Mouse (Mus musculus): ENCODE results near the gene Csnk2a2.

Gene Csnk2a2

DNA sequence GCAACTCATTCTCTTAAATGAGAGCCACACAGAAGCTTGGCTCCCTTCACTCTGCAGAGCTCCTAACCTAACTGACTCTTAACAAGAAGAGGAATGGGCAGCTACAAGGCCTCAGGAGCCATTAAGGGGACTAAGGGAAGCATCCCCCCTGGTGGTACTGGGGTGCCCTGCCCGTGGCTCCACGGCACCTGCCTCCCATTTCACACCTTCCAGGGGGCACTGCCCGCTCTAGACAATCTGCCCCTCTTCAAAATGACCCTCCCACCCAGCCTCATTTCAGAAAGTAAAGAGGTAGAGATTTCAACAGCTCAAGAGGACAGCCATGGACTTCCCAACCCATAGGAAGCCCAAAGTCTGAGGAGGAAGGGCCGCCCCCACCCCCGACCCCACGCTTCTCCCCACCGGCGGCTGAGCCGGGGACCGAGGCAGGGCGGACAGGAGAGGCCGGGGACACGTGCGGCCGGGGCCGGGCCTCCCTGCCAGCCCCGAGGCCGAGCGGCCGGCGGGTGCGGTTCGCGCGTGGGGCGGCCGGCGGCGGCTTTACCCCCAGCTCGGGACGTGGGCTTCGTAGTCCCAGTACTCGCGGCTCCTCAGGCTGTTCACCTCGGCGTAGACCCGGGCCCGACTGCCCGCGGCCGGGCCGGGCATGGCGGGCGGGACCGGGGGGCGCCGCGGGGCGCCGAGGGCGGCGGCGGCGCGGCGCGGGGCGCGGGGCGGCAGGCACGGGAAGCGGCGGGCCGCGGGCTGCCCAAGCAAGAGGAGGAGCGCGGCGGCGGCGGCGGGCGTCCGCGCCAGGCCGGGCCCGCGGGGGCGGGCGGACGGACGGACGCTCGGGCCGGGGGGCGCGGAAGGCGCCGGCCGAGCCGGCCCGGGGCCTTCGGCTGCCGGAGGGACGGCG, 1.8 kb downstream of the Csnk2a2 start:
- in situ Hi-C loops (cut with MboI, MseI): no loop called here

DNA sequence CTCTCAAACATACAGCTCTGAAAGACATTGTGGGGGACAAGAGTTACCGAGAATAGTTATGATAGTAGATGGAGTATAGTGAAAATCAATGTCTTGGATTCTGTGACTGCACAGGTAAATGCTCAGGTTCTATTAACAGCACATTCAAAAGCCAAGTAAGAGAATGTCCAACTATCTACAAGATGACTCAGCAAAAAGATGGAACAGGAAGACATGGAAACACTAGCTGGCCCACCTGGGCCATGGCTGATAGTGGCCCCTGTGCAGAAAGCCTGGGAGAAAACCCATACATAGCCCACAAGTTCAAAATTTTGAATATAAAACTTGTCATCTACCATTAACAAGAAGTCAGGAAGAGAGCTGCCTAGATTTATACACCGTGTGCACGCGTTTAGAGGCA, 19.8 kb downstream of the Csnk2a2 start:
- in situ Hi-C loops (cut with MboI, MseI): no loop called here

DNA sequence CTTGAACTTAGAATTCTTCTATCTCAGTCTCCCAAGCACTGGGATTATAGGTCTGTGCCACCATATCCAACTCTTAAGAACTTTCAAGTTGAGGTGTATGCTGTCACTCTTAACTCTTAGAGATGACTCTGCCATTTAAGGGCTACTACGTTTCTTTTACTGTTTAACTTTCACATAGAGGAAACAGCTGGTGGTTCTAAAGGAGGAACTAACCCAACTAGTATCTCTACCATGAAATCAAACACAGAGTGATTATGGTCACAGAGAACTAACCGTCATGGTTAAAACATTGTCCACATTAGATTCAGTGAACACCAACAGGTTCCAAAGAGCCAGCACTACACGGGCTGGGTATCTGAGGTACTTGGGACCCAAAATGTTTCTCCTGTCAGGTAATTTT, 20.8 kb downstream of the Csnk2a2 start:
- in situ Hi-C loops (cut with MboI, MseI): no loop called here

DNA sequence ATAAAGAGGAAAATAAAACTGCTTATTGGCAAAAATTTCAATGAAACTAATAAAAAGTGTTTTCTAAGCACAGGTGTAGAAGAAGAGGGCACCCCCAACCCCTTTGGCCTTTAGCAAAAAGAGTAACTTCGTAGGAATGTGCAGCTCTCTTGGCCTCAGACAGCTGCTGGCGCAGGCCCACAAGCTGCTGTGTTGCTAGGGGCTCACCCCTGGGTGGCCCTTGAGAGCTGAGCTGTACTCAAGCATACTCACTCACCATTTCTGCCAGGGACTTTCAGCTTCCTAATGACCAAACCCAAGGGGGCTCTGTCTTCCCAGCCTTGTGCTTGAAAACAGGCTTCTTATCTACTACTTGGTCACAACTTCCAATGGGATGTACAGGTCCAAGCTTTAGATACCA, 23.3 kb downstream of the Csnk2a2 start:
- in situ Hi-C loops (cut with MboI, MseI): no loop called here

DNA sequence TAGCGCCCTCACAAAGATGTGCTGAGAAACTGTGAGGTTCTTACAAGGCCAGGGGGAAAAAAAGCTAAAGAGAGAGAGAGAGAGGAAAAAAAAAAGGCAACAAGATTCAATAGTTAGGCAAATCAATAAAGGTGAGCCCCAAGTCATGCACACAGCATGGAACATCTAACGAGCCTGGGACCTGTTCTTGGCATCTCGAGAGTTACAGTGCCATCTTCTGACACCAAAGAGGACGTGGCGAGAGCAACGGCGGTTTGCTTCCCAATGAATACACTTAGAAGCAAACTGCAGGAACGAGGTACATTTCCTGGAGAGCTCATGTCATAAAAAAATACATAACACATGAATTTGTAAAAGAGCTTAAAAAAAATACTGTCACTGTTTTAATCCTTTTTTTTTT, 37.3 kb downstream of the Csnk2a2 start:
- in situ Hi-C loops (cut with MboI, MseI): loop anchor here (10.0 kb wide), 1 partner anchor 282 kb away; no protein-coding TSS in a partner anchor

DNA sequence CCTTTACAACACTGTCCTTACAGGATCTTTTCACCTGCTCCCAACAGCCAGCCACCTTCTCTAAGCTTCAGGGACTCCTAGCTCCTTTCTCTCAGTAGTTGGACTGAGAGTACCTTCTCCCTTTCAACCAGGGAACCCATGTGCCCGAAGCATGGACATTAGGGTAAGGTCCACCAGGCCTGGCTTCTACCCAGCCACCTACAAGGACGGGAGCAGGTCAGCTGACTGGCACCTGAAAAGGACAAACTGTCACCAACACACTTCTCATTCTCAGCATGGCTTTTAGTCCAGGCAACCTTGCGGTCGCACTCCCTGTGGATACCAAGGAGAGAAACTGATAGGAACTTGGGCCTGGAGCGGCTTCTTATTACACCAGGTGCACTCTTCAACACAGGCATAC, 39.6 kb downstream of the Csnk2a2 start:
- in situ Hi-C loops (cut with MboI, MseI): loop anchor here (10.0 kb wide), 1 partner anchor 285 kb away; no protein-coding TSS in a partner anchor

DNA sequence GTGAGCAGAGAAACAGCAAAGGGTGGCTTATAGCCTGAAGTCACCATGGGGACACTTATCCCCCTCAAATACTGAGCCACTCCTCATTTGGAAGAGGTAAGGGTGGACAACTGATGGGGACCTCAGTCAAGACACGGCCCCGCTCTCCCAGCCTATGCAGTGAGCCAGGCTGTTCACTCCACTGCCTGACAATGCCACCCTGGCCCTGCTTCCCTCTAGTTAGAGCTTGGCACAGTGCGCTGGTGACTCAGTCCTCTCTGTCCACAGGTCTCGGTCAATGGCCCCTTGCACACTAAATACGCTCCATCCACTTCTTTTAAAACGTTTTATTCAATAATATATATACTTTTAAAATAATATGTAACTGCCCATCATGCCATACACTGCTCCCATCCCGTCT, 42.2 kb downstream of the Csnk2a2 start:
- in situ Hi-C loops (cut with MboI, MseI): no loop called here

DNA sequence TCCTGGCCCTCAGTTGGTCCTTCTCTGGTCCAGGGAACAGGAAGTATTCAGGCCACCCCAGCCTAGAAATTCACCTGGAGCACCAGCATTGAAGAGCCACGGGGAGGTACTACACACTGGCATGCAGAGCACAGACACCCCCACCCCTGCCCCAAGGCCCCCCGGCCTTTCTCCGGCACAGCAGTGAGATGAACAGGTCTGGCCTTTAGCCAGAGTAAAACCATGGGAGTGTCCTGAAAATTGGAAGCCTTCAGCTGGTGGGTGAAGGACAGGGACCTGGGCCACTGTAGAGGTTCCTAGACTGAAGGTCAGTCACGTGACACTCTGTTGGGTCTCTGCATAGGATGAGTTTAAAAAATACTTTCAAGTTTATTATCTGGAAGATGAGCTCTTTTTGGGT, 44.8 kb downstream of the Csnk2a2 start:
- in situ Hi-C loops (cut with MboI, MseI): no loop called here

DNA sequence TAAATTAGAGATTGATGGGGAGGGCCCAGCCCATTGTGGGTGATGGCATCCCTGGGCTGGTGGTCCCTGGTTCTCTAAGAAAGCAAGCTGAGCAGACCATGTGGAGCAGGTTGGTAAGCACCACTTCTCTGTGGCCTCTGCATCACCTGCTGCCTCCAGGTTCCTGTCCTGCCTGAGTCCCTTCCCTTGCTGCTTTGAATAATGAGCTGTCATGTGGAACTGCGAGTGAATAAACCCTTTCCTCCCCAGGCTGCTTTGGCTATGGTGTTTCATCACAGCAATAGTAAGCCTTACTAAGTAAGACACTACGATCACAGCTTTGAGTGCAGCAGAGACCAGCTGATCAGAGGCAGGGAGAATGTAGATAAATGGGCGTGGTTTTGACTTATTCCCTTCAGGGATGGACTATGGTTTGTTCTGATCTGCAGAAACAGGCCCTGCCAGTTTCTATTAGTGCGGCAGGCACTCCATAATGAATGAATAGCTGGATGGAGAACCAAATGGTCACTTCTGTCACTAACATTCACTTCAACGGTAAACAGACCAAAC, 48.3 kb downstream of the Csnk2a2 start:
- in situ Hi-C loops (cut with MboI, MseI): no loop called here

DNA sequence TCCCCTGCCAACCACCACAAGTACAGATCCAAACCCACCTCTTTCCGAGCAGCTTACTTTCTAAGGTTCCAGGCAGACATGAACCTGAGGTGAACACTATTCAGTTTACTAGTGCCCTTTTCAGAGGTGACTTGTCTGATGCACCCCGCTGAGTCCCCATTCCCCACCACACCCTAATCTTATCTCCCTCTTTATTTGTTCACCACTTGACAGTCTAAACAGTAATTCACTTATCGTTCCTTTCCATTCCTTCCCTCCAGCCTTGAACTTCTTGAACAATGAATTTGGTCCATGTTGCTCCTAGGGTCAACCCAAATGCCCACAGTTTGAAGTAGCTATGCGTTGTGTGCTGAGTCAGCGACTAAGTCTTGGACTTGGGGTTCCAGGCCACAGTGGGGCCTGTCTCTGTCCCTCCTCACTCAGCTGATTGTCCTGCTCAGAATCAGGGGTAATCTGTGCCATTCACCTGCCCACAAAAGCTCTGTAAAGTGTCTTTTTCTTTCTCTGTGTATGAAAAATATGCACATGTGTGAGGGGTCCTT, 49.6 kb downstream of the Csnk2a2 start:
- in situ Hi-C loops (cut with MboI, MseI): no loop called here

DNA sequence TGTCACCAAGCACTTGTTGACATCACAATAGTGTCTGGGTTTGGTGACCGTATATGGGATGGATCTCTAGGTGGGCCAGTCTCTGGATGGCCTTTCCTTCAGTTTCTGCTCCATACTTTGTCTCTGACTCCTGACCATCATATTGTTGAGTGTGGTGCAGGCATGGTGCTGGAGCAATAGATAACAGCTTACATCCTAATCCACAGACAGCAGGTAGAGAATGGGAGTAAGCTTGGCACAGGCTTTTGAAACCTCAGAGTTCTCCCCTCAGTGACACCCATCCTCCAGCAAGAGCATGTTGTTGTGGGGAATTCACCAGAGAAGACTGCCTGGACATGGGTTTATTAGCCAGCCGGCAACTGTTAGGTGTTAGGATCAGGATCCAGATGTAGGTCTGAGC, 50.4 kb downstream of the Csnk2a2 start:
- in situ Hi-C loops (cut with MboI, MseI): no loop called here

DNA sequence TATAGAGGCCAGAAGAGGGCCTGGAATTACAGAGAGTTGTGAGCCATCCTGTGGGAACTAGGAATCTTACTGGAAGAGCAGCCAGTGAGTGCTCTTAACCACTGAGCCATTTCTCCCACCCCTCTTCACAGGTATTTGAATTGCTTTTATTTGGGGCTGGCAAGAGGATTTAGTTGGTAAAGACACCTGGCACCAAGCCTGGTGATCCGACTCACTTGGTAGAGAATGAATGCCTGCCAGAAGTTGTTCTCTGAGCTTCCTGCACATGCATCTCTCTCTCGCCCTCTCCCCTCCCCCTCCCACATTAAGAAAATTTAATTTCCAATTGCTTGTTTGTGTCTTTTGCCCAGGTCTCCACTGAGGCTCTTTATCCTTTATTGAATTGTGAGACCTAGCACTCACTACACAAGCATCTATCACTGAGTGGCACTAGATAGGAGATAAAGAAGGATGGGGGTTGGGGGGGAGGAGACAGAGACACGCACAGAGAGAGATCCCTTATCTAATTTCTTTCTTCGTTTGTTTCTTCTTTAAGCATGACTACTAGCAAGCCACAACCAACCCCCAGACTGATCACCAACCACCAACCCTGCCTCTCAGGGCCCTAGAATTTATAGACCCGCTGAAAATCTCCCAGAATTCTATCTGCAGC, 52.4 kb downstream of the Csnk2a2 start:
- in situ Hi-C loops (cut with MboI, MseI): no loop called here

DNA sequence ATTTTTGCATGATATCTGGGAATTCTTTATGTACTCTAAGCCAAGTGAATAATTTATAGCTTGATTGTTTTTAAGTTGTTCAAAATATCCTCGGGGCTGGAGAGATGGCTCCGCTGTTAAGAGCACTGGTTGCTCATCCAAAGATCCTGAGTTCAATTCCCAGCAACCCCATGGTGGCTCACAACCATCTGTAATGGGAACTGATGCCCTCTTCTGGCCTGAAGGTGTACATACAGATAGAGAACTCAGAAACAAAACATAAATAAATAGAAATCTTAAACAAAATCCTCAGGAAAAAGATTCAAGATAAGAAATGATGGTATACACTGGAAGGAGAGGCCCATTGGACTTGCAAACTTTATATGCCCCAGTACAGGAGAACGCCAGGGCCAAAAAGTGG, 53.9 kb downstream of the Csnk2a2 start:
- in situ Hi-C loops (cut with MboI, MseI): no loop called here

DNA sequence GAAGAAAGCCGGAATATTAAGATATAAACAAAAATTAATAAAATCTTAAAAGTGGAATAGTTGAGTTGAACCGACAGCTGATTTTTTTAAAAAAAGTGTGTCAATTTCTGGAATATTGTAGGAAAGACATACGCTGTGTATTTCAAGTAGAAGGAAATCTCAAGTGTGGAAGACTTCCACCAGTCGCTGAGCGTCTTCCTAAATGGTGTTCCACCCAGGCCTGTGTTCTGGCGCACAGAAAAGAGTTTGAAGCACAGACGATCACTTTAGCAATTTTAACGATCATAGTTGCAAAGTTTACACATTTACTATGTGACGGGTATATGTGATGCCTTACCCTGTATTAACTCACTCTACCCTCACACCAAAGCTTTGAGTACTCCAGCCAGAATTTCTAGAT, 54.4 kb downstream of the Csnk2a2 start:
- in situ Hi-C loops (cut with MboI, MseI): no loop called here

DNA sequence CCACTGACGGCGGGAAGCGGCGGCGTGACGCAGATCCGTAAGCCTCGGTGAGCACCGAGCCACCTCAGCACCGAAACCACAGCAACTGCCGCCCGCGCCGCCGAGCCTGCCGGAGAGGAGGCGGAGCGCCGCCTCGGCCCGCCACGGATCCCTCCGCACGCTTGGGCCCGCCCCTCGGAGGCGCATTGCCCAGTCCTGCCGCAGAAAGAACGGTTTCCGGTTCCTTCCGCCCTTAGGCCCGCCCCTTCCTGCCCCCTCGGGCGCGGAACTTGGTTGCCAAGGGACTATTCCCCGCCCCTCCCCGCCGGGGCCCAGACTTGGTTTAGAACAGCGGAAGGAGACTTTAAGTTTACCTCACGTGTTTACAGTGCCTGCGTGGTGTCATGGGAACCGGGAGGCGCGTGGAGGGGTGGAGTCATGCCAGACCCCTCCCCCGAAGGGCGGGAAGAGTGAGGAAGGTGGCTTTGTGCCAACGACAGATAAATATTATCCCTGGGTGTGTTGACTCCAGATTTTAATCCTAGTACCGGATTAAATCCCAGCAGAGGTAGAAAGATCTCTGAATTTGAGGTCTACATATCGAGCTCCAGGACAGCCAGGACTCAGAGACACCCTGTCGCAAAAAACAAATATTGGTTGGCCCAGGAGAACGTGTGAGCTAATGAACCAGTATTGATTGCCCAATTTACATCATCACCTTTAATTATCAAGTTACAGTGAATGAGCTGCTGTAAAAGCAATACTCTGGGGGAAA, 55.0 kb downstream of the Csnk2a2 start, which contains the start of gene Cfap20:
Gene Cfap20 (minus strand): TSS at position 184 of the 754 bp plus-strand sequence.
- in situ Hi-C loops (cut with MboI, MseI): loop anchor here (5.0 kb wide), 1 partner anchor 103 kb away; the partner anchor contains the start of genes Usb1 and Zfp319

DNA sequence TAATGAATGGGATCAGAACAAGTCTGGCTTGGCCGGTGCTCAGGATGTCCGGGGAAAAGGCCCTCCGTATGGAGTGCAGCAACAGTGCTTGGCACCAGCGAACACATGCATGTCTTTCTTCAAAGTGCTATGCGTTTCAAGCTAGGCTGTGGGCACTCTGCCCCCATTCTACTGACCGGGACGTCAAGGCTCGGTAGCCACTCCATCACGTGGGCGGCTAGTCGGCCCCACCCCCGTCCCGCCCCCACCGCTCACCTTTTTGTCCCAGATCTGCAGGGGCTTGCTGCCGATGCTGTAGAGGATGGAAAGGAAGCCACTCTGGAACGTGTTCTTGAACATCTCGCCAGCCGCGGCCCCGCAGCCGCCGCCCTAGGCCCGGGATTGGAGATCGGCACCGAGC, 55.6 kb downstream of the Csnk2a2 start:
- in situ Hi-C loops (cut with MboI, MseI): loop anchor here (5.0 kb wide), 1 partner anchor 102 kb away; the partner anchor contains the start of genes Usb1 and Zfp319

DNA sequence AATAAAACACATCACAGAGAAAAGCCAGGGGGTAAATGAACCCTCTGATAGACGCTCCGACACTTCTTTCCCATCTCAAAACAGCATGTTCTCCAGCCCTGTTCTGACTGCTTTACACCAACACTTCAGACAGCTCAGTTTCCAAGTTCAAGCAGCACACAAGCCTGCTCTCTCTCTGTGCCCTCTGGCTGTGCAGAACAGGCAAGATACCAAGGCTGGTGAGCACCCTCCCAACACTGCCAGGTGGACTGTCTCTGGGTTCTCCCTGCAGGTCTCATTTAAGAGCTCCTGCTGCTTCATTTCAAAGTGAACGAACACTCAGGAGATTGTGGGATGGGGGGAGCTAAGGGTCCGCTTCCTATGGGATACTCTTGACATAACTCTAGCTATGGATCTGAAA, 56.7 kb downstream of the Csnk2a2 start:
- in situ Hi-C loops (cut with MboI, MseI): loop anchor here (5.0 kb wide), 1 partner anchor 101 kb away; the partner anchor contains the start of genes Usb1 and Zfp319

DNA sequence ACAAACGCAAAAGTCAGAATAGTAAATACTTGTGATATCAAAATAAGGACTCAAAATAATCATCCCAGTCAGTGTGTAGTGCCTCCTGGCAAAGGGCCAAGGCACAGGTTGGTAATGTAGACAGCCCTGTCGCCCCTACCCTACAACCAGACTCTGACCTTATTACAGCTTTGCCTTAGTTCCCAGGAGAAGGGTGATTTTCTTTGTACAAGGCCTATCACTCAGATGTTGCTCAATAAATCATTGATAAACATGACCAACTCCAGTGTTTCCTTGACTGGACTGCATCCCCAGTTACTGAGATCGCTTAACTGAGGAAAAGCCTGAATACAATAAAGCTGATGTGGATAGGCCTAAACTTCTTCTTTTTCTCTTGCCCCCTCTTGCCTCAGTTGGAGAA, 57.4 kb downstream of the Csnk2a2 start:
- in situ Hi-C loops (cut with MboI, MseI): loop anchor here (5.0 kb wide), 1 partner anchor 100 kb away; the partner anchor contains the start of genes Usb1 and Zfp319

DNA sequence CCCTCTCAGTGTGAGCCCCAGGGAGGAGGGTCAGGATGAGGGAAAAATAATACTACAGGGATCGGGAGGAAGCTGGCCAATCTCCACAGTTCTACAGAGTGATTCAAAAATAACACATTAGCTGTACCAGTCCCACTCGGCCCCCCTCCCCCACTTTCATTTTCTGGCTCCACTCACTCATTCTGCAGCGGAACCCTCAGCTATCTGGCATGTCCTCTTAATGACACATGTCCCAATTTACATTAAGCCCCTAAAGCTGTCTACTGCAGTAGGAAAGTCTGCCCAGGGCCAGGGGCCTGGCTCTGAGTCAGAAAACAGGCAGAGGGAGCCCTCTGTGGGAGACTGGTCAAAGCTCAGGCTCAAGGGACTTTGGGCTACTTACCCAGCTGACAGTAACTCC, 59.9 kb downstream of the Csnk2a2 start:
- in situ Hi-C loops (cut with MboI, MseI): loop anchor here (5.0 kb wide), 1 partner anchor 98 kb away; the partner anchor contains the start of genes Usb1 and Zfp319

DNA sequence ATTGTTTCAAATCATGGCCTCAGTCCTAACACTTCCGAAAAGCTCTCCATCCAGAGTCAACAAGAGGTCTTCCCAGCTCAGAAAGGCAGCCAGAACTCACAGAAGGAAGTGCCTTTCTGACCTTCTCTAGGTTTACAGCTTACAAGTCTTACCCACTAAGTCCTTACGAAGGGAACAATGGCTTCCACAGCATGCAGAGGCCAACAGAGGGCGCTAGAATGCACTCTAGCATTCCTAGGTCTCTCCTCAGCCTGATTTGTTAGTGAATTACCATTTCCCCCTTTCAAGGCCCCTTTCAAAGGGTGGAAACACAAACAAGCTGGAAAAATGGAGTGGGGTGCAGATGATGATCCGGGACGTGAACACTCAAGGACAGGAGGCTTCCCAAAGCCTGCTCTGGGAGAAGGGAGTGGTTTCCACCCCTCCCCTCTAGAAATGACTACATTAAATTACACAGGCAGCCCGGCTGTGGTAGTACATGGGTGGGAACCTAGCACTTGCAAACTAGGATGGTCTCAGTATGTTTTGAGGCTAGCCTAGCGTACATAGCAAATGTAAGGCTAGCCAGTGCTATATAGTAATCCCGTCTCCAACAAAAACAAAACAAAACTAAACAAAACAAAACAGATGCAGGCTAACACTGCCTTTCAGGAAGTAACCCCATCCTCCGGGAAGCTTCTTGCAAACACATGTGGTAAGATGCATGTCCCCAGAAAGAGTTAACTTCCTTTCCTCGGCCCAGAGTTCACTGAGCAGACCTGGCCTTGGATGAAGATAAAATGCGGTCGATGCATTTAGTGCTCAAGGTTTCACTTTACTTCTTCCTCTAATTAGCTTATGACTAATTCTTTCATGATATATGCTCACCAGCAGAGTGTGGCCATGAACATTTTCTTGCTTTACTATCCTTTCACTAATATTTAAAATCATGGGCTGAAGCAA, 62.0 kb downstream of the Csnk2a2 start:
- in situ Hi-C loops (cut with MboI, MseI): no loop called here

Measured in regulatory T cell (primary cell).